Mouse (Mus musculus) adrenal gland, postnatal 14 days (tissue): ENCODE results near the gene Jhy. TPM values are rescaled to one million over a fixed set of nuclear protein-coding genes. Genes with fewer than 3 reads are reported as not detected.

Experiments
- DNase-seq: peaks from one replicate; pipeline ENCODE4 v3.0.0; 2021; ENCODE audit warnings: mixed read lengths
- total RNA-seq: library from RNA; stranded (reverse); gene quantifications from 2 replicates; pipeline ENCODE4 v1.2.3, GENCODE M21; 2021

Jhy gene
- total RNA-seq, 1 experiment from 2014 or later = not detected

- no peak for DNase-seq
Observed at GRCm38 (mm10) chr9:40917871-40918613, 45.9 kb downstream of the Jhy start.

GRCm38 (mm10) chr9:40908915-40909314 is 55.0 kb downstream of the Jhy start:
- no peak for DNase-seq

- DNase-seq = no peak
Observed at GRCm38 (mm10) chr9:40908411-40908810, 55.5 kb downstream of the Jhy start.

- DNase-seq = no peak
Observed at GRCm38 (mm10) chr9:40907413-40907812, 56.5 kb downstream of the Jhy start.

- DNase-seq = no peak
Observed at GRCm38 (mm10) chr9:40892456-40892855, 71.5 kb downstream of the Jhy start.

- DNase-seq = no peak
Observed at GRCm38 (mm10) chr9:40889389-40889788, 74.5 kb downstream of the Jhy start.

- DNase-seq = no peak
Observed at GRCm38 (mm10) chr9:40885669-40886068, 78.2 kb downstream of the Jhy start.

- no peak for DNase-seq
Observed at GRCm38 (mm10) chr9:40878998-40879397, 84.9 kb downstream of the Jhy start.

- no peak for DNase-seq
Observed at GRCm38 (mm10) chr9:40878291-40878945, 85.5 kb downstream of the Jhy start.

- DNase-seq = no peak
Observed at GRCm38 (mm10) chr9:40877881-40878235, 86.1 kb downstream of the Jhy start.

GRCm38 (mm10) chr9:40877146-40877880 is 86.6 kb downstream of the Jhy start:
- DNase-seq = peak; percentile 12

- no peak for DNase-seq
Observed at GRCm38 (mm10) chr9:40876693-40877092, 87.2 kb downstream of the Jhy start.

GRCm38 (mm10) chr9:40876164-40876563 is 87.8 kb downstream of the Jhy start:
- DNase-seq = no peak

- DNase-seq = no peak
Observed at GRCm38 (mm10) chr9:40875431-40875830, 88.5 kb downstream of the Jhy start.

- DNase-seq = no peak
Observed at GRCm38 (mm10) chr9:40874961-40875360, 89.0 kb downstream of the Jhy start.

- peak; percentile 85 for DNase-seq
Observed at GRCm38 (mm10) chr9:40873556-40874470, 90.1 kb downstream of the Jhy start, which contains the start of gene Bsx. Bsx (plus strand) TSS chr9:40874127.

- peak; percentile 17 for DNase-seq
Observed at GRCm38 (mm10) chr9:40872156-40872478, 91.8 kb downstream of the Jhy start.

- DNase-seq = no peak
Observed at GRCm38 (mm10) chr9:40871369-40872155, 92.4 kb downstream of the Jhy start.

- no peak for DNase-seq
Observed at GRCm38 (mm10) chr9:40870331-40870730, 93.6 kb downstream of the Jhy start.

- no peak for DNase-seq
Observed at GRCm38 (mm10) chr9:40859196-40859595, 104.7 kb downstream of the Jhy start.

- DNase-seq = peak; percentile 10
Observed at GRCm38 (mm10) chr9:40858461-40859160, 105.3 kb downstream of the Jhy start.
